29 mouse cellular contexts compared by ENCODE assay signal in the genomic region with DNA sequence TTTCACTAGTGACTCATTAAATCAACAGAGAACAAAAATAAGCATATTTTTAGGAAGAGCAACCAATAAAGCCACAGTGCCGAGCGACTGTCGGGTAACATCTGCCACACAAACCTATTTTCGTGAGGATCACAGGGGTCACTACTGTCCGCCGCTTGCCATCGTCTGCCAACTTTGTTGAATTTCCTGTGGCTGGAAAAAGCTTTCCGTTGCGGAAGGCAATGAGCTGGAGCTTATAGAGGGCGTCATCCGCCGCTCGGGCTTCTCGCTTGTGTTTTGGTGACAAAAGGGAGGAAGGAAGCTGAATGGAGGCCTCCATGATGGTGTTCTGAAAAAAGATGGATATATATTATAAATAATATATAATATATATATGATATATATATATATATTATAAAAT.
DNase-seq lines count a peak whose midpoint lies in the region; ATAC-seq and TF ChIP-seq lines count a peak whose summit lies in the region.
"Had no signal": no experiment of that assay in that cellular context is flagged by ENCODE, and none has a peak within 500 bp of the region (broad histone marks: within the 10 kb centered on the region; RNA-seq: fewer than 3 reads in every experiment).

No protein-coding gene starts in this region.

- H3K9me3 ChIP-seq in kidney, embryonic 15.5 days (replicated peaks), result no peaks in the 10 kb centered on the region
- no peaks in the 10 kb centered on the region for H3K9me3 ChIP-seq in kidney, embryonic 14.5 days (ENCODE audit: control insufficient read depth, low read length)
- H3K9me3 ChIP-seq in lung, postnatal 0 days (ENCODE audit: low read length), result no peaks in the 10 kb centered on the region
- H3K9me3 ChIP-seq: embryonic facial prominence, embryonic 10.5 days; embryonic facial prominence, embryonic 13.5 days; forebrain, embryonic 12.5 days; forebrain, embryonic 15.5 days; G1E; heart, embryonic 12.5 days; heart, embryonic 15.5 days; hindbrain, embryonic 10.5 days; hindbrain, embryonic 13.5 days had no signal

- no peak for ATAC-seq in kidney, embryonic 15.5 days (replicated peaks; ENCODE audit: low FRiP score)
- ATAC-seq in kidney, embryonic 14.5 days (ENCODE audit: low FRiP score, low TSS enrichment), result no peak
- peak; percentile 56 for ATAC-seq in lung, postnatal 0 days
- ATAC-seq: forebrain, embryonic 15.5 days; Patski had no signal

- peak; percentile 45 for TF ChIP-seq EP300 in lung, postnatal 0 days (IDR thresholded peaks at IDR 0.05)

- no peak overlapping the region for H3K4me3 ChIP-seq in kidney, adult 2 months (ENCODE audit: insufficient read depth, low read depth, low read length)
- H3K4me3 ChIP-seq in kidney, embryonic 15.5 days (replicated peaks), result no peak overlapping the region
- no peak overlapping the region for H3K4me3 ChIP-seq in kidney, embryonic 14.5 days (ENCODE audit: low read length)
- H3K4me3 ChIP-seq in lung, postnatal 0 days (ENCODE audit: low read depth, low read length), result no peak overlapping the region
- H3K4me3 ChIP-seq: embryonic facial prominence, embryonic 10.5 days; embryonic facial prominence, embryonic 13.5 days; erythroblast, embryonic 14.5 days; forebrain, embryonic 12.5 days; forebrain, embryonic 15.5 days; heart, embryonic 12.5 days; heart, embryonic 15.5 days; hindbrain, embryonic 10.5 days; hindbrain, embryonic 13.5 days had no signal

- 79% methylated on average over 14 of the region's 14 CpGs for WGBS in kidney, adult 2 months
- WGBS in kidney, embryonic 15.5 days, result 80% methylated on average over 14 of the region's 14 CpGs
- 85% methylated on average over 14 of the region's 14 CpGs for WGBS in kidney, embryonic 14.5 days
- 73% methylated on average over 14 of the region's 14 CpGs for WGBS in lung, postnatal 0 days

- TF ChIP-seq CTCF in kidney, adult 2 months (conservative IDR thresholded peaks at IDR 0.05; ENCODE audit: insufficient read depth, insufficient read length, low read depth, low read length), result no peak
- no peak for TF ChIP-seq CTCF in lung, postnatal 0 days (IDR thresholded peaks at IDR 0.05)

- no peak overlapping the region for H3K4me2 ChIP-seq in kidney, embryonic 15.5 days
- no peak overlapping the region for H3K4me2 ChIP-seq in kidney, embryonic 14.5 days (replicated peaks; ENCODE audit: low read depth, low read length)
- no peak overlapping the region for H3K4me2 ChIP-seq in lung, postnatal 0 days (replicated peaks; ENCODE audit: low read depth, low read length)
- H3K4me2 ChIP-seq: embryonic facial prominence, embryonic 13.5 days; forebrain, embryonic 12.5 days; forebrain, embryonic 15.5 days; heart, embryonic 12.5 days; heart, embryonic 15.5 days; hindbrain, embryonic 13.5 days had no signal

- TF ChIP-seq POLR2A in kidney, adult 2 months (IDR thresholded peaks at IDR 0.05; ENCODE audit: low read depth, low read length), result no peak

- no peaks in the 10 kb centered on the region for H3K36me3 ChIP-seq in kidney, adult 2 months (ENCODE audit: control insufficient read depth, insufficient read depth, low read length)
- H3K36me3 ChIP-seq in kidney, embryonic 15.5 days, result peaks cover 43% of the 10 kb centered on the region
- peaks cover 34% of the 10 kb centered on the region for H3K36me3 ChIP-seq in kidney, embryonic 14.5 days (ENCODE audit: control insufficient read depth, insufficient read depth, low read length)
- H3K36me3 ChIP-seq in lung, postnatal 0 days (ENCODE audit: insufficient read depth, low read length), result no peaks in the 10 kb centered on the region
- H3K36me3 ChIP-seq: G1E had no signal

- H3K9ac ChIP-seq in kidney, embryonic 15.5 days, result no peak overlapping the region
- no peak overlapping the region for H3K9ac ChIP-seq in kidney, embryonic 14.5 days (ENCODE audit: low read depth, low read length)
- no peak overlapping the region for H3K9ac ChIP-seq in lung, postnatal 0 days (replicated peaks; ENCODE audit: low read depth)
- H3K9ac ChIP-seq: embryonic facial prominence, embryonic 13.5 days; forebrain, embryonic 12.5 days; forebrain, embryonic 15.5 days; heart, embryonic 12.5 days; heart, embryonic 15.5 days; hindbrain, embryonic 13.5 days had no signal

- peak; percentile 15 for DNase-seq in kidney, adult 2 months
- DNase-seq in kidney, postnatal 14 days, result peak; percentile 27
- peak; percentile 32 for DNase-seq in lung, postnatal 0 days (ENCODE audit: low spot score)
- DNase-seq in lung, postnatal 25 days (ENCODE audit: low spot score), result no peak
- DNase-seq: adrenal gland, postnatal 25 days; B cell, adult 2 months; cerebellum, adult 11-12 months; cerebellum, adult 8-10 months; cerebellum, postnatal 10 days; cerebellum, postnatal 36 days; embryo, embryonic 11 days; gastrocnemius, postnatal 25 days; heart, adult 18-20 months; heart, postnatal 10 days; heart, postnatal 36 days had no signal

- H3K27ac ChIP-seq in kidney, adult 2 months (ENCODE audit: insufficient read depth, low read depth, low read length), result no peak overlapping the region
- H3K27ac ChIP-seq in kidney, embryonic 15.5 days, result no peak overlapping the region
- H3K27ac ChIP-seq in kidney, embryonic 14.5 days (ENCODE audit: low read depth, low read length), result no peak overlapping the region
- no peak overlapping the region for H3K27ac ChIP-seq in lung, postnatal 0 days (ENCODE audit: low read length)
- H3K27ac ChIP-seq: embryonic facial prominence, embryonic 10.5 days; embryonic facial prominence, embryonic 13.5 days; forebrain, embryonic 12.5 days; forebrain, embryonic 15.5 days; heart, embryonic 15.5 days; hindbrain, embryonic 10.5 days; hindbrain, embryonic 13.5 days had no signal

- H3K4me1 ChIP-seq in kidney, adult 2 months (ENCODE audit: control insufficient read depth, insufficient read depth, low read length), result no peaks in the 10 kb centered on the region; the same call in 1 of the 2 replicates
- no peaks in the 10 kb centered on the region for H3K4me1 ChIP-seq in kidney, embryonic 15.5 days
- H3K4me1 ChIP-seq in kidney, embryonic 14.5 days (ENCODE audit: control insufficient read depth, insufficient read depth, low read length), result no peaks in the 10 kb centered on the region
- no peaks in the 10 kb centered on the region for H3K4me1 ChIP-seq in lung, postnatal 0 days (ENCODE audit: insufficient read depth, low read depth, low read length)
- H3K4me1 ChIP-seq: embryonic facial prominence, embryonic 10.5 days; embryonic facial prominence, embryonic 13.5 days; forebrain, embryonic 12.5 days; hindbrain, embryonic 10.5 days; hindbrain, embryonic 13.5 days had no signal

- no peaks in the 10 kb centered on the region for H3K27me3 ChIP-seq in kidney, adult 2 months (replicated peaks; ENCODE audit: control insufficient read depth, insufficient read depth, low read length)
- H3K27me3 ChIP-seq in kidney, embryonic 15.5 days, result no peaks in the 10 kb centered on the region
- no peaks in the 10 kb centered on the region for H3K27me3 ChIP-seq in kidney, embryonic 14.5 days (ENCODE audit: control insufficient read depth, insufficient read depth, low read length)
- H3K27me3 ChIP-seq in lung, postnatal 0 days (replicated peaks; ENCODE audit: insufficient read depth, low read length), result no peaks in the 10 kb centered on the region
- H3K27me3 ChIP-seq: CH12.LX; embryonic facial prominence, embryonic 13.5 days; forebrain, embryonic 12.5 days; forebrain, embryonic 15.5 days; heart, embryonic 12.5 days; heart, embryonic 15.5 days; hindbrain, embryonic 13.5 days; Patski had no signal
